Mouse (Mus musculus) small intestine, adult 10 weeks (tissue): ENCODE data around the gene Nr1i2. TPM values are rescaled to one million over a fixed set of nuclear protein-coding genes. Genes with fewer than 3 reads are reported as not detected.

Source experiments
- polyA plus RNA-seq: library from polyadenylated mRNA; stranded (reverse); fragments of 350-450 nt; fragmentation: Illumina TruSeq; extraction: RNeasy Lipid Tissue Mini Kit (QIAGEN cat#74804); gene quantifications from one replicate; pipeline ENCODE4 v1.2.3, GENCODE M21; 2014; ENCODE audit warnings: low replicate concordance

Gene Nr1i2
- polyA plus RNA-seq = 8.4 TPM

GRCm38 (mm10) chr16:38294685-38295348 is at the start of gene Nr1i2:
Gene Nr1i2, minus strand, starts transcription at chr16:38294824.

GRCm38 (mm10) chr16:38341396-38342324 is 47.0 kb upstream of the Nr1i2 start, which contains the start of gene Maats1:
Gene Maats1, minus strand, starts transcription at chr16:38342143.

Other genes starting within 250 kb of the Nr1i2 start
- 43.5 TPM for gene Gsk3b, start 205.8 kb downstream of the Nr1i2 start, polyA plus RNA-seq
- 0.15 TPM for gene Maats1, start 47.3 kb upstream of the Nr1i2 start, polyA plus RNA-seq
- 151 TPM for gene Cox17, start 52.2 kb upstream of the Nr1i2 start, polyA plus RNA-seq
- not detected for gene Gm21987, start 52.2 kb upstream of the Nr1i2 start, polyA plus RNA-seq
- gene Popdc2, start 67.4 kb upstream of the Nr1i2 start, polyA plus RNA-seq = 0.33 TPM
- 0.56 TPM for gene Pla1a, start 138.3 kb upstream of the Nr1i2 start, polyA plus RNA-seq
- 6.9 TPM for gene Adprh, start 157.9 kb upstream of the Nr1i2 start, polyA plus RNA-seq
- 2.5 TPM for gene Cd80, start 160.7 kb upstream of the Nr1i2 start, polyA plus RNA-seq
- 11.7 TPM for gene Timmdc1, start 227.8 kb upstream of the Nr1i2 start, polyA plus RNA-seq